Comparison of ENCODE assay signal across 28 mouse cellular contexts in genomic region chr3:102384596-102384995, GRCm38 (mm10).
A peak's percentile ranks its signal among the peaks of the same experiment; 100 is the strongest.
DNase-seq lines count a peak whose midpoint lies in the region; ATAC-seq and TF ChIP-seq lines count a peak whose summit lies in the region.
"Had no signal": no experiment of that assay in that cellular context is flagged by ENCODE, and none has a peak within 500 bp of the region (broad histone marks: within the 10 kb centered on the region; RNA-seq: fewer than 3 reads in every experiment).

No protein-coding gene starts in this region.

- no peak for ATAC-seq in liver, postnatal 0 days
- ATAC-seq: forebrain, embryonic 14.5 days; forebrain, postnatal 0 days; Patski had no signal

- TF ChIP-seq EP300 in liver, postnatal 0 days (IDR thresholded peaks at IDR 0.05; ENCODE audit: low read depth): no peak

- WGBS in kidney, adult 2 months: 51% methylated on average over 2 of the region's 2 CpGs
- WGBS in liver, adult 2 months: 17% methylated on average over 2 of the region's 2 CpGs
- WGBS in liver, postnatal 0 days (ENCODE audit: insufficient replicate concordance): 58% methylated on average over 2 of the region's 2 CpGs

- no peaks in the 10 kb centered on the region for H3K9me3 ChIP-seq in liver, postnatal 0 days (ENCODE audit: low read length)
- H3K9me3 ChIP-seq: embryonic facial prominence, embryonic 12.5 days; embryonic facial prominence, embryonic 15.5 days; G1E; heart, embryonic 12.5 days; heart, embryonic 15.5 days had no signal

- H3K9ac ChIP-seq in liver, adult 2 months (ENCODE audit: low read depth, low read length): no peak overlapping the region
- H3K9ac ChIP-seq in liver, postnatal 0 days (replicated peaks): no peak overlapping the region
- H3K9ac ChIP-seq: embryonic facial prominence, embryonic 12.5 days; embryonic facial prominence, embryonic 15.5 days; forebrain, postnatal 0 days; heart, embryonic 12.5 days; heart, embryonic 15.5 days; hindbrain, embryonic 14.5 days had no signal

- H3K4me1 ChIP-seq in kidney, adult 2 months (ENCODE audit: control insufficient read depth, insufficient read depth, low read length): peaks cover 3% of the 10 kb centered on the region; the same call in 1 of the 2 replicates
- H3K4me1 ChIP-seq in liver, adult 2 months (ENCODE audit: control insufficient read depth, insufficient read depth, low read length): peaks cover 19% of the 10 kb centered on the region
- no peaks in the 10 kb centered on the region for H3K4me1 ChIP-seq in liver, postnatal 0 days (ENCODE audit: insufficient read depth)
- H3K4me1 ChIP-seq: embryonic facial prominence, embryonic 12.5 days; embryonic facial prominence, embryonic 15.5 days; heart, embryonic 15.5 days had no signal

- H3K79me2 ChIP-seq in liver, adult 2 months (ENCODE audit: control insufficient read depth, insufficient read depth, low read length): no peaks in the 10 kb centered on the region

- no peak for TF ChIP-seq POLR2A in kidney, adult 2 months (IDR thresholded peaks at IDR 0.05; ENCODE audit: low read depth, low read length)
- TF ChIP-seq POLR2A in liver, adult 2 months (IDR thresholded peaks at IDR 0.05; ENCODE audit: extremely low read depth, insufficient read depth, low read length): no peak

- peak; percentile 81 for DNase-seq in kidney, adult 2 months
- no peak for DNase-seq in kidney, adult 18-20 months
- DNase-seq in kidney, postnatal 10 days: peak; percentile 18
- no peak for DNase-seq in kidney, postnatal 4 days
- DNase-seq in liver, adult 2 months (ENCODE audit: extremely low read depth, low read depth, low spot score): peak; percentile 88
- DNase-seq in liver, postnatal 0 days: no peak
- DNase-seq in lung, postnatal 14 days: no peak
- DNase-seq: adrenal gland, adult 2 months; adrenal gland, postnatal 14 days; B cell, adult 2 months; cerebellum, adult 11 months; cerebellum, adult 2 months; cerebellum, adult 9-11 months; cerebellum, postnatal 25 days; forebrain, postnatal 0 days; gastrocnemius, adult 2 months; gastrocnemius, postnatal 14 days; heart, postnatal 14 days; heart, postnatal 4 days had no signal

- H3K36me3 ChIP-seq in kidney, adult 2 months (ENCODE audit: control insufficient read depth, insufficient read depth, low read length): no peaks in the 10 kb centered on the region
- H3K36me3 ChIP-seq in liver, adult 2 months (ENCODE audit: control insufficient read depth, insufficient read depth, low read length): no peaks in the 10 kb centered on the region
- no peaks in the 10 kb centered on the region for H3K36me3 ChIP-seq in liver, postnatal 0 days (replicated peaks; ENCODE audit: insufficient read depth, low read length)
- H3K36me3 ChIP-seq: embryonic facial prominence, embryonic 12.5 days; embryonic facial prominence, embryonic 15.5 days; G1E; heart, embryonic 12.5 days; heart, embryonic 15.5 days had no signal

- H3K27ac ChIP-seq in kidney, adult 2 months (ENCODE audit: insufficient read depth, low read depth, low read length): no peak overlapping the region
- no peak overlapping the region for H3K27ac ChIP-seq in liver, adult 2 months (replicated peaks; ENCODE audit: insufficient read depth, low read depth, low read length)
- no peak overlapping the region for H3K27ac ChIP-seq in liver, postnatal 0 days (ENCODE audit: low read depth)
- H3K27ac ChIP-seq: embryonic facial prominence, embryonic 12.5 days; embryonic facial prominence, embryonic 15.5 days; heart, embryonic 15.5 days; hindbrain, embryonic 14.5 days had no signal

- no peak overlapping the region for H3K4me3 ChIP-seq in kidney, adult 2 months (ENCODE audit: insufficient read depth, low read depth, low read length)
- no peak overlapping the region for H3K4me3 ChIP-seq in liver, adult 2 months (ENCODE audit: insufficient read depth, low read depth, low read length)
- H3K4me3 ChIP-seq in liver, postnatal 0 days (ENCODE audit: low read depth, low read length): no peak overlapping the region
- H3K4me3 ChIP-seq: embryonic facial prominence, embryonic 12.5 days; embryonic facial prominence, embryonic 15.5 days; gastrocnemius, adult 2 months; heart, embryonic 12.5 days; heart, embryonic 15.5 days had no signal

- no peaks in the 10 kb centered on the region for H3K27me3 ChIP-seq in kidney, adult 2 months (replicated peaks; ENCODE audit: control insufficient read depth, insufficient read depth, low read length)
- no peaks in the 10 kb centered on the region for H3K27me3 ChIP-seq in liver, adult 2 months (ENCODE audit: control insufficient read depth, insufficient read depth, low read length)
- no peaks in the 10 kb centered on the region for H3K27me3 ChIP-seq in liver, postnatal 0 days (ENCODE audit: insufficient read depth, low read length)
- H3K27me3 ChIP-seq: CH12.LX; embryonic facial prominence, embryonic 12.5 days; embryonic facial prominence, embryonic 15.5 days; heart, embryonic 12.5 days; heart, embryonic 15.5 days; Patski had no signal

- TF ChIP-seq CTCF in kidney, adult 2 months (conservative IDR thresholded peaks at IDR 0.05; ENCODE audit: insufficient read depth, insufficient read length, low read depth, low read length): no peak
- no peak for TF ChIP-seq CTCF in liver, adult 2 months (IDR thresholded peaks at IDR 0.05; ENCODE audit: low read depth, low read length)
- no peak for TF ChIP-seq CTCF in liver, postnatal 0 days (IDR thresholded peaks at IDR 0.05; ENCODE audit: low read depth)

- H3K4me2 ChIP-seq in liver, postnatal 0 days (ENCODE audit: low read depth, low read length): no peak overlapping the region
- H3K4me2 ChIP-seq: embryonic facial prominence, embryonic 12.5 days; embryonic facial prominence, embryonic 15.5 days; heart, embryonic 12.5 days; heart, embryonic 15.5 days; hindbrain, embryonic 14.5 days had no signal

Comparison
In these comparisons a context has a peak if more than half of its experiments do, and no peak if none do; other contexts are left out.
1. DNase-seq: peak in kidney, adult 2 months (single experiment), kidney, postnatal 10 days (single experiment) and liver, adult 2 months (single experiment); none in kidney, adult 18-20 months (single experiment), kidney, postnatal 4 days (0 of 2), liver, postnatal 0 days (single experiment) and lung, postnatal 14 days (single experiment).